Mouse (Mus musculus): Measurements from ENCODE around the gene Plcb1. TPM values are rescaled to one million over a fixed set of nuclear protein-coding genes. Genes with fewer than 3 reads are reported as not detected.

The Plcb1 gene
- total and polyA plus RNA-seq, 3 experiments: 0.78 to 4.2 (median 3.9) TPM

DNA sequence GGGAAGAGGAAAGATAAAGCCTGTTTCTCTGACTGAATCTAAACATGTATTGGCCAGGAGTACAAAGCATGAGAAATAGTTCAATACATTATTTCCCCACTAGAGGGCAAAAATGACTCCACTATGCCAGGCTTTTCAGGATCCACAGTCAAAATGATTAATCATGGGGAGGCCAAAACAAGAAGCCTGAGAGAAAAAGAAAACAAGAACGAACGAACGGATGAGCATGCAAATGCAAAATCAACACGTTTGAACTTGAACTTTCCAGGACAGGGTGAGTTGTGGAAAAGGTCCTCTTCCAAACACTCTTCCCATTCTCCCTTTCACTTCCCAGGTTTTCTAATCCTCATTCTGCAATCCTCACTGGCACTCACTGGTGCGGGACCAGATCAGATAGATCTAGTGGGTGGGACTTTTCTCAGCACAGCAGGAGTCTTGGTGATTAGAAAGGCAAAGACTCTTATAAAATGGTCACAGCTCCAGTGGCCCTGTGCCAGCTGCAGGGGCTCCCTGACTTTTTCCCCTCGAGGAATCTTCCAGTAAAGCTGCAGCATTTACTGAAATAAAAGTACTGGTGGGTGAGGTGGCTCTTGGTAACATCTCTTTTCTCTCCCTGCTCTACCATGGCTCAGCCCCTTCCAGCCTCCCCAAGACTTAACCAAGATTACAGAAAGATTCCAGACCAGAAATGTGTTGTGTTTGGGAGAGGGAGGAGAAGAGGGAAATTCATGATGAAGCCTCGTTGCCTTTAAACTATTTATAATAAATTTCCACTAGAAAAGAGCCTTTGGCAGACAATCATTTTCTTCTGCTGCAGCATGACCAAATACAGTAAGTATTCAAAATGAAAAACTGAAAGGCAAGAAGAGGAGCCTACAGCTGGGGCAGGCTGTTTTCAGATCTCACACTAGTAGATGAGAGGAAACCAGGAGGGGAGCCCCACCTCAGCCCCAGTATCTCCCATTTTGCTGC, 654.0 kb downstream of the Plcb1 start:
- 7% methylated on average over 7 of the region's 7 CpGs for WGBS
- Histone ChIP-seq H3K27me3 (ENCODE audit: control insufficient read depth, insufficient read depth, low read length) (no peaks in the 10 kb centered on the region), H3K4me1 (ENCODE audit: control insufficient read depth, insufficient read depth, low read length) (no peaks in the 10 kb centered on the region; the same call in 1 of the 2 replicates), H3K36me3 (ENCODE audit: control insufficient read depth, insufficient read depth, low read length) (peaks cover 2% of the 10 kb centered on the region; the same call in 1 of the 2 replicates), H3K4me3 (peak overlapping the region; percentile 26; the same call in 1 of the 2 replicates), H3K27ac (peak overlapping the region; percentile 10), H3K9ac (ENCODE audit: low read depth, low read length) (peak overlapping the region; percentile 68), H3K79me2 (replicated peaks; ENCODE audit: control insufficient read depth, insufficient read depth, low read length) (no peaks in the 10 kb centered on the region)
- intact Hi-C loops (cut with DNase I): loop anchor here (2.0 to 5.0 kb wide), 5 partner anchors 121 to 517 kb away; partner anchors contain the start of gene Plcb4
- peak; percentile 33 to 55 for DNase-seq
- TF ChIP-seq EP300 (IDR thresholded peaks at IDR 0.05; ENCODE audit: insufficient read depth, low read depth, low read length) (no peak), POLR2A (IDR thresholded peaks at IDR 0.05; ENCODE audit: insufficient read depth, low read depth, low read length) (no peak), CTCF (IDR thresholded peaks at IDR 0.05) (peak; percentile 85)

DNA sequence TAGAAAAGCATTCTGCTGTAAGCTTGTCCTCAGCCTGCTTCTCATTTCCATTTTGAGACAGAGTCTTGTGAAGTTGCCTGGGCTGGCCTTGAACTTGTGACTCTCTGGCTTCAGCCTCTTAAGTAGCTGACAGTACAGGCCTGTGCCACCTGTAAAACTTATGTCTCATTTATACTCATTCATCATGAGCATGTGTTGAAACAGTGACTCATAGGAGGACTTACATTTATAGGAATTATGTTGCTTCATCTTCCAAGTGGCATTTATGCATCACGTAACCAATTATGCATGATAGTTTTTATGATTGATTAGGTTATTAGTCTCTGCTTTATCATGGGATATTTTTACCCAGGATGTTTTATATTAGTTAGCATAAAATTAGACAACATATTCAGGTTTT, 667.7 kb downstream of the Plcb1 start:
- no peaks in the 10 kb centered on the region; the same call in 1 of the 2 replicates for H3K4me1 ChIP-seq (ENCODE audit: control insufficient read depth, insufficient read depth, low read length)
- H3K79me2 ChIP-seq (replicated peaks; ENCODE audit: control insufficient read depth, insufficient read depth, low read length): no peaks in the 10 kb centered on the region
- no peak overlapping the region for H3K27ac ChIP-seq

DNA sequence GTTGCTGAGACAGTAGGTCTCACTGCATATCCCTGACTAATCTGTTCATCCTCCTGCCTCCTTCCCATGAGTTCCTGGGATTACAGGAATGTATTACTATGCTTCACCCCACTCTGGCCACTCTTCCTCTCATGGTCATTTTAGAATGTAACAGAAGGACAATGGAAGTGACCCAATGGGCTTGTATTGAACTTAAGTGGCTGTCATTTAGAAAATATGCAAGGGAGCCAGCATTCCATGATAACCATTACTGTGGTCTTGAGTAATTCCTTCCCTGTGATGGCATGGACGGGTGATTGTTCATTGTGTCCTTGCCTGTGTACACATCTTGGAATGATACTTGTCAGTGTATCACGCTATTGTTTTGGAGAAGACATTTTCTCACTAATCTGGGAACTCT, 668.1 kb downstream of the Plcb1 start:
- WGBS: 55% methylated on average over 2 of the region's 2 CpGs
- H3K27me3 ChIP-seq (ENCODE audit: control insufficient read depth, insufficient read depth, low read length): no peaks in the 10 kb centered on the region
- no peak overlapping the region for H3K9ac ChIP-seq (ENCODE audit: low read depth, low read length)
- DNase-seq: no peak
- TF ChIP-seq CTCF (IDR thresholded peaks at IDR 0.05): no peak
- TF ChIP-seq EP300 (IDR thresholded peaks at IDR 0.05; ENCODE audit: insufficient read depth, low read depth, low read length): no peak
- no peak for TF ChIP-seq POLR2A (IDR thresholded peaks at IDR 0.05; ENCODE audit: insufficient read depth, low read depth, low read length)
- no peaks in the 10 kb centered on the region for H3K36me3 ChIP-seq (ENCODE audit: control insufficient read depth, insufficient read depth, low read length)
- H3K4me1 ChIP-seq (ENCODE audit: control insufficient read depth, insufficient read depth, low read length): no peaks in the 10 kb centered on the region; the same call in 1 of the 2 replicates
- intact Hi-C loops (cut with DNase I): no loop called here
- no peaks in the 10 kb centered on the region for H3K79me2 ChIP-seq (replicated peaks; ENCODE audit: control insufficient read depth, insufficient read depth, low read length)
- no peak overlapping the region for H3K4me3 ChIP-seq
- no peak overlapping the region for H3K27ac ChIP-seq

More for the DNA sequence above, 667.7 kb downstream of the Plcb1 start:
- Histone ChIP-seq H3K27me3 (ENCODE audit: control insufficient read depth, insufficient read depth, low read length) (no peaks in the 10 kb centered on the region), H3K9ac (ENCODE audit: low read depth, low read length) (no peak overlapping the region), H3K36me3 (ENCODE audit: control insufficient read depth, insufficient read depth, low read length) (no peaks in the 10 kb centered on the region), H3K4me3 (no peak overlapping the region)
- intact Hi-C loops (cut with DNase I): no loop called here
- WGBS: 98% methylated on average over 1 of the region's 1 CpGs
- no peak for DNase-seq
- TF ChIP-seq POLR2A (IDR thresholded peaks at IDR 0.05; ENCODE audit: insufficient read depth, low read depth, low read length) (no peak), CTCF (IDR thresholded peaks at IDR 0.05) (no peak), EP300 (IDR thresholded peaks at IDR 0.05; ENCODE audit: insufficient read depth, low read depth, low read length) (no peak)

DNA sequence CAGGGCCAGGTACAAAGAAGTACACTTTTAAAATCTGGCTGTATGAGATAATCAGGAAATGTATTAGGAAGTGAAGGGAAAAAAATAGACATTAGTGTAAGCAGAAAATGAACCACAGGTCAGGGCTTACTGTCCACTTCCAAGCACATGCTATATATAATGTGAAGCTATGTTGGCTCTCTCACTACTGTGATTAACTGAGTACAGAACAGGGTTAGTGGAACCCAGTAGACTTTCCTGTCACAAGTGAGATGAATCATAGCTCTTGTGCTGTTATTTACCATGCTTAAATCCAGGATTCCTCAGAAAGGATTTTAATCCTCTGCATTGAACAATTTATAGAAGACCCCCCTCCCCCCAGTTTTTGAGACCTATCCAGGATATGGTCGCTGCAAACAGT, 668.6 kb downstream of the Plcb1 start:
- Histone ChIP-seq H3K79me2 (replicated peaks; ENCODE audit: control insufficient read depth, insufficient read depth, low read length) (no peaks in the 10 kb centered on the region), H3K27ac (no peak overlapping the region), H3K4me3 (no peak overlapping the region), H3K36me3 (ENCODE audit: control insufficient read depth, insufficient read depth, low read length) (no peaks in the 10 kb centered on the region), H3K9ac (ENCODE audit: low read depth, low read length) (no peak overlapping the region), H3K27me3 (ENCODE audit: control insufficient read depth, insufficient read depth, low read length) (no peaks in the 10 kb centered on the region), H3K4me1 (ENCODE audit: control insufficient read depth, insufficient read depth, low read length) (no peaks in the 10 kb centered on the region; the same call in 1 of the 2 replicates)
- 50% methylated on average over 1 of the region's 1 CpGs for WGBS
- intact Hi-C loops (cut with DNase I): no loop called here
- TF ChIP-seq POLR2A (IDR thresholded peaks at IDR 0.05; ENCODE audit: insufficient read depth, low read depth, low read length) (no peak), EP300 (IDR thresholded peaks at IDR 0.05; ENCODE audit: insufficient read depth, low read depth, low read length) (no peak), CTCF (IDR thresholded peaks at IDR 0.05) (no peak)
- DNase-seq: no peak

- Histone ChIP-seq H3K27ac (no peak overlapping the region), H3K4me3 (no peak overlapping the region), H3K4me1 (ENCODE audit: control insufficient read depth, insufficient read depth, low read length) (no peaks in the 10 kb centered on the region), H3K79me2 (replicated peaks; ENCODE audit: control insufficient read depth, insufficient read depth, low read length) (no peaks in the 10 kb centered on the region), H3K9ac (ENCODE audit: low read depth, low read length) (no peak overlapping the region), H3K27me3 (ENCODE audit: control insufficient read depth, insufficient read depth, low read length) (no peaks in the 10 kb centered on the region), H3K36me3 (ENCODE audit: control insufficient read depth, insufficient read depth, low read length) (no peaks in the 10 kb centered on the region)
- no peak for DNase-seq
- WGBS: 29% methylated on average over 4 of the region's 4 CpGs
- intact Hi-C loops (cut with DNase I): no loop called here
- TF ChIP-seq CTCF (IDR thresholded peaks at IDR 0.05): no peak
- TF ChIP-seq POLR2A (IDR thresholded peaks at IDR 0.05; ENCODE audit: insufficient read depth, low read depth, low read length): no peak
- no peak for TF ChIP-seq EP300 (IDR thresholded peaks at IDR 0.05; ENCODE audit: insufficient read depth, low read depth, low read length)
These were observed 682.0 kb downstream of the Plcb1 start for GRCm38 (mm10) chr2:135467895-135468294.

- Histone ChIP-seq H3K9ac (ENCODE audit: low read depth, low read length) (no peak overlapping the region), H3K27me3 (ENCODE audit: control insufficient read depth, insufficient read depth, low read length) (no peaks in the 10 kb centered on the region), H3K4me1 (ENCODE audit: control insufficient read depth, insufficient read depth, low read length) (no peaks in the 10 kb centered on the region), H3K36me3 (ENCODE audit: control insufficient read depth, insufficient read depth, low read length) (no peaks in the 10 kb centered on the region), H3K27ac (no peak overlapping the region), H3K79me2 (replicated peaks; ENCODE audit: control insufficient read depth, insufficient read depth, low read length) (no peaks in the 10 kb centered on the region), H3K4me3 (no peak overlapping the region)
- no peak for DNase-seq
- 37% methylated on average over 4 of the region's 4 CpGs for WGBS
- no peak for TF ChIP-seq POLR2A (IDR thresholded peaks at IDR 0.05; ENCODE audit: insufficient read depth, low read depth, low read length)
- no peak for TF ChIP-seq EP300 (IDR thresholded peaks at IDR 0.05; ENCODE audit: insufficient read depth, low read depth, low read length)
- no peak for TF ChIP-seq CTCF (IDR thresholded peaks at IDR 0.05)
- intact Hi-C loops (cut with DNase I): loop anchor here (1.0 kb wide), 1 partner anchor 12 kb away; no protein-coding TSS in a partner anchor
These were observed 688.2 kb downstream of the Plcb1 start for GRCm38 (mm10) chr2:135474107-135474506.
